Mouse (Mus musculus): ENCODE data around the gene Ing1. TPM values are rescaled to one million over a fixed set of nuclear protein-coding genes. Genes with fewer than 3 reads are reported as not detected.
"Not testable (repeated sequence)": the region's sequence is repeated elsewhere in the genome, so short reads cannot be mapped to it uniquely, and the experiment has no call there.

Ing1 gene
- polyA plus RNA-seq, 1 experiment: 45.5 TPM

DNA sequence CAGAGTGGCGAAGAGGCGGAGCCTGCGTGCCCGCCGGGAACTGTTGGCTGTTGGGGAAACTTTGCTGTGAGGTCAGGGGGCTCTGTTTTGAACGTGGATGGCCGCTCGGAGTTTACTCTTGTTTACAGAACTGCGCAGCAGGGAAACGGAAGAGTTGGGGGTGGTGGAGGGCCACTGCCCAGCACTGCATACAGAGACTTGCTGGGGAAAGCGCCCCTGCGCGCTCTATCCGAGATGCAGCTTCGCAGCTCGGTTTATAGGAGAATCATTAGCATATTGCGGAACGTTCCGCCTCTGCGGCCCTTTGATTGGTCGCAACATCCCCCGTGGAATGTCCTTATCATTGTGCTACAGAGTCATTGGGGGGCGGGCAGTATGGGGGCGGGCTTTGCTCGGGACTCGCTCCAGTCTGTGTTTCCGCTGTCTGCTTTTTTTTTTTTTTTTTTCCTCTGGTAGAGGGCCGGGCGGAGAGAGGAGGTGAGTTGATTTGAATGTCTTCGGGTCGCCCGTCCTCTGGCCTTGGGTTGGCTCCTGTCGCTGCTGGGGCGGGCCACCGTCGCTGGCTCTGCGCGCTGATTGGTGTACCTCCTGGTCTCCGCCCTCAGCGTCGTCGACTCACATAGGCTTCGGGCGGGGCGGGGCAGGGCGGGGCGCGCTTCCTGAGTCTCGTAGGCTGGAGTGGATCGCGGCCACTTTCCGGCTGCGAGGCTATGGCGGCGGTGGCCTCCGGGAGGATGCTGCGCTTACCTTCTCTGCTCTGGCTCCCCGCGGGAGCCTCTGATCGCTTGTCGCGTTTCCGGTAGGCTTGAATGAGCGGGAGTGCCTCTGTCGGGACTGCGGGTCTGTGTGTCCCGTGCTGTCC is 2.6 kb downstream of the Ing1 start:
- Histone ChIP-seq H3K27ac (ENCODE audit: insufficient read depth, low read length) (peak overlapping the region; percentile 73), H3K4me3 (ENCODE audit: insufficient read depth, low read length) (peak overlapping the region; percentile 73), H3K4me1 (ENCODE audit: control insufficient read depth, insufficient read depth, low read length) (no peaks in the 10 kb centered on the region)
- TF ChIP-seq CTCF (IDR thresholded peaks at IDR 0.05; ENCODE audit: extremely low read depth, insufficient read depth, low read length): no peak
- peak; percentile 100 for TF ChIP-seq POLR2A (IDR thresholded peaks at IDR 0.05; ENCODE audit: extremely low read depth, insufficient read depth, low read length)

DNA sequence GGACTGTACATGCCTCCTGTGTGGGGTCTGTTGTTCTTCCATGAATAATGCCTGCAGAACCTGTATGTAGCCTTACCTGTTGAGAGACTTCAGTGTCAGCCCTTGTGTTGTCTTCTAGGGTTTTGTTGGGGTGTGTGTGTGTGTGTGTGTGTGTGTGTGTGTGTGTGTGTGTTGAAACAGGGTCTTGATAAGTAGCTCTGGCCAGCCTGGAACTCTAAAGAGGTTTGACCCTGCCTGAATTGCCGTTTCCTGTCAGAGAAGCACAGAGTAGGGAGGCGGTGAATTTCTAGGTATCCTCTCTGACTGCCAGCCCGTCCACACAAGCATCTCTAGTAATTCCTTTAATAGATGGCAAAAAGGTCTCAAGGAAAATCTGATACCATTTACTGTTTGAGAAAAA is 4.1 kb downstream of the Ing1 start:
- Histone ChIP-seq H3K27ac (ENCODE audit: insufficient read depth, low read length) (no peak overlapping the region), H3K4me1 (ENCODE audit: control insufficient read depth, insufficient read depth, low read length) (no peaks in the 10 kb centered on the region), H3K4me3 (ENCODE audit: insufficient read depth, low read length) (no peak overlapping the region)
- TF ChIP-seq POLR2A (IDR thresholded peaks at IDR 0.05; ENCODE audit: extremely low read depth, insufficient read depth, low read length): no peak
- no peak for TF ChIP-seq CTCF (IDR thresholded peaks at IDR 0.05; ENCODE audit: extremely low read depth, insufficient read depth, low read length)

DNA sequence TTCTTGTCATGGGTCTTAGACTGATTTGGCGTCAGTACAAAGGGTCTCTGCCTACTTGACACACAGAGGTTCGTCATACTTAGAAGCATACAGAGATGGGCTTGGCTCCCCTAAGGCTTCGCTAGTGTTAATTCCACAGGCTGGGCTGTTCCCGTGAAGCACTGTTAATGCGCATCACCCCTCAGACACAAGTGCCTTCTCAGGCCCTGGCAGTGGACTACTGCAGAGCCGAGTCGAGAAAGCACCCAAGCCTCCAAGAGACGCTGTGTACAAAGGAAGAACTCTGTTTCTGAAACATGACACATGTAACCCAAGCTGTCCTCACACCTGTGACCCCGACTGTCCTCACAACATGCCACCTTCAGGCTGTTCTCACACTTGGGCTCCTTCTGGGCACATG is 4.8 kb downstream of the Ing1 start:
- Histone ChIP-seq H3K4me1 (ENCODE audit: control insufficient read depth, insufficient read depth, low read length) (no peaks in the 10 kb centered on the region), H3K27ac (ENCODE audit: insufficient read depth, low read length) (no peak overlapping the region), H3K4me3 (ENCODE audit: insufficient read depth, low read length) (no peak overlapping the region)
- TF ChIP-seq CTCF (IDR thresholded peaks at IDR 0.05; ENCODE audit: extremely low read depth, insufficient read depth, low read length) (no peak), POLR2A (IDR thresholded peaks at IDR 0.05; ENCODE audit: extremely low read depth, insufficient read depth, low read length) (no peak)

DNA sequence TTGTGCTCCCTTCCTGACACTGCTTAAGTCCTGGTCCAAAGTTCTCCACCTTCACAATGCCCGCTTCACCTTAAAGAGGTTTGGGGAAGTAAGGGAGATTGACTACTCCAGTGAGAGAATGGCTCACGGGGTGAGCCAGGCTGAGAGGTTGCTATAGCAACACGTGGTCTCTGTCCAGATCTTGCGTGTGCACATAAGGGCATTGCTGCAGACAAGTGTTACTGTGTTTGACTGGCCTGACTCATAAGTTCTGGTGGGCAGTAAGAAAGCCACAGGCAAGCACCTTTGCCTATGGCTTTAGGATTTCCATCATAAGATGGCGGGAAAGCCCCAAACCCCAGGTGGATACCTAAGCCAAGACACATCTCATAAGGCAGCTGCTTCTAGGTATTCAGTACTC is 8.9 kb downstream of the Ing1 start:
- Histone ChIP-seq H3K4me1 (ENCODE audit: control insufficient read depth, insufficient read depth, low read length) (no peaks in the 10 kb centered on the region), H3K4me3 (ENCODE audit: insufficient read depth, low read length) (no peak overlapping the region), H3K27ac (ENCODE audit: insufficient read depth, low read length) (no peak overlapping the region)
- TF ChIP-seq CTCF (IDR thresholded peaks at IDR 0.05; ENCODE audit: extremely low read depth, insufficient read depth, low read length) (no peak), POLR2A (IDR thresholded peaks at IDR 0.05; ENCODE audit: extremely low read depth, insufficient read depth, low read length) (no peak)

DNA sequence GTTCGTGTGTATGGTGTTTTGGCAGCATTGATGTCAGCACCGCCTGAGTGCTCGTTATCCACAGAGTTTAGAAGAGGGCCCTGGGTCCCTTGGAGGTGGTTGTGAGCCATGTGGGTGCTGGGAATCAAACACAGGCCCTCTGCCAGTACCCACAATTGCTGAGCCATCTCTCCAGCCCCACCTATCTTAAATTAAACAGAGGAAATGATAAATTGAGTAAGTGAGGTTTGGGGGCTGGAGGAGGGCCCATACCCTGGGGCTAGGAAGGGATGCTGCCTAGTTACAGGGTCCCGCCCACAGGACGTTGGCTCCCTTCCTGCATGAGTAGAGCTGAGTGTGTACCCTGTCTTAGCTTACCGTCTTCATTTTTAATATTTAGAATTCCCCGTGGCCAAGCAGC is 9.3 kb downstream of the Ing1 start:
- Histone ChIP-seq H3K27ac (ENCODE audit: insufficient read depth, low read length) (no peak overlapping the region), H3K4me3 (ENCODE audit: insufficient read depth, low read length) (no peak overlapping the region), H3K4me1 (ENCODE audit: control insufficient read depth, insufficient read depth, low read length) (no peaks in the 10 kb centered on the region)
- TF ChIP-seq CTCF (IDR thresholded peaks at IDR 0.05; ENCODE audit: extremely low read depth, insufficient read depth, low read length): no peak
- no peak for TF ChIP-seq POLR2A (IDR thresholded peaks at IDR 0.05; ENCODE audit: extremely low read depth, insufficient read depth, low read length)

DNA sequence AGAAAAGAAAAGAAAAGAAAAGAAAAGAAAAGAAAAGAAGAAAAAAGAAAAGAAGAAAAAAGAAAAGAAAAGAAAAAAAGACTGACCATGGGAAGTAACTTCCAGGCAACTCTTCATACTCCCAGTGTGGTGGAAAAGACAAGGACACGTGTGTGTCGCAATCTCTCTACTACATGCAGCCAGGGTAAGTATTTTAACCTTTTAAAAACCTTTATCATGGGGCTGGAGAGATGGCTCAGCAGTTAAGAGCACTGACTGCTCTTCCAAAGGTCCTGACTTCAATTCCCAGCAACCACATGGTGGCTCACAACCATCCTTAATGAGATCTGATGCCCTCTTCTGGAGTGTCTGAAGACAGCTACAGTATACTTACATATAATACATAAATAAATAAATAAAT is 12.8 kb downstream of the Ing1 start:
- H3K4me1 ChIP-seq (ENCODE audit: control insufficient read depth, insufficient read depth, low read length); H3K27ac ChIP-seq (ENCODE audit: insufficient read depth, low read length); H3K4me3 ChIP-seq (ENCODE audit: insufficient read depth, low read length): not testable (repeated sequence)

DNA sequence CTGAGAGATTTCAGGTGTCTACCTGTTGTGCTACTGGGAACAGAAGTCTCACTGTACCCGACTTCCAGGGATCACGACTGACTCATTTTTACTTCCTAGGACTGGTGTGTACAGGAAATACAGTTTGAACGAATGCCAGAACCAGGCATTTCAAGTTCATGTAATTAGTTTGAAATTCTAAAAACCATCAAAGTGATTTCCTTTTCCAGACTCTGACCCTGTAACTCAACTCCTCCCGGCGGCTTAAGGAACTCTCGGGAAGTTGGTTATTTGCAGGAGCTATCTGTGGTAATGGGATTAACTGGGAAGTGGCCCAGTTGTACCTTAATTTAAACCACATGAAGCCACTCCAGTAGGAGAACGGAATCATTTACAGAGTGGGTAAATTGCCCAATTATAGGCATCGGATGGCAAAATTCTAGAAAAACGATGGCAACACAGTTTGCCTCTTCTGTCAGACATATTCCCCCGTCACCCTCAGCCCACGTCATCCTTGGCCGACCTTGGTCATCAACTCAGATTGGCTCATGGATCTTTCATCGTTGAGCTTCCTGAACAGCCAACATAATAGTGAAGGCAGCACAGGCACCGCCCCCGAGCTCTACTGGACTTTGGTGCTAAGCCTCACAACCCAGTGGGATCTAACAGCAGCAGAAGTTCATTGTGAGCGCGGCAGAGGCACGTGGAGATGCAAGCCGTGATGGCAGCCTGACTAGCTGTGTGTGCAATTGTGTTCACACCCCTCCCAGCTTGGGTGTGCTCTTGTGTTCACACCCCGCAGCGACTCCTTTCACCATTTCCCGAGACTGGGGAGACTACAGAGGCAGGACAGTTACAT is 14.1 kb downstream of the Ing1 start:
- no peaks in the 10 kb centered on the region for H3K4me1 ChIP-seq (ENCODE audit: control insufficient read depth, insufficient read depth, low read length)
- TF ChIP-seq CTCF (IDR thresholded peaks at IDR 0.05; ENCODE audit: extremely low read depth, insufficient read depth, low read length) (no peak), POLR2A (IDR thresholded peaks at IDR 0.05; ENCODE audit: extremely low read depth, insufficient read depth, low read length) (no peak)
- no peak overlapping the region for H3K4me3 ChIP-seq (ENCODE audit: insufficient read depth, low read length)
- no peak overlapping the region for H3K27ac ChIP-seq (ENCODE audit: insufficient read depth, low read length)

DNA sequence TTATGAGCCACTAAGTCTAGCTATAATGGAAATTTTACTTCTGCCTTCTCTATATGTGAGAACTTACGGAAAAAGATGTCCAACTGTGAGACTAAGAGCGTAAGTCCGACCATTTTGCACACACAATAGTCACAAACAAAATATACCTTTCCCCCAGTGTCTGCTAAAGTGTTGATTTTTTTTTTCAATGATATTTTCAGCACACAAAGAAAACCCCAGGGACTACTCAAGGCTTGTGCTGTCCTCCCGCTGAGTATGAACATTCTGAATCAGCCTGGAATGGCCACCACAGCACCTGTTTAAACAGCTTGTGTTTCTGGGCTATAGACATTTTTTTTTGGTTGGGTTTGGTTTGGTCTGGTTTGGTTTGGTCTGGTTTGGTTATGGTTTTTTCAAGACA is 15.4 kb downstream of the Ing1 start:
- TF ChIP-seq POLR2A (IDR thresholded peaks at IDR 0.05; ENCODE audit: extremely low read depth, insufficient read depth, low read length) (no peak), CTCF (IDR thresholded peaks at IDR 0.05; ENCODE audit: extremely low read depth, insufficient read depth, low read length) (no peak)
- Histone ChIP-seq H3K27ac (ENCODE audit: insufficient read depth, low read length) (no peak overlapping the region), H3K4me1 (ENCODE audit: control insufficient read depth, insufficient read depth, low read length) (no peaks in the 10 kb centered on the region), H3K4me3 (ENCODE audit: insufficient read depth, low read length) (no peak overlapping the region)

DNA sequence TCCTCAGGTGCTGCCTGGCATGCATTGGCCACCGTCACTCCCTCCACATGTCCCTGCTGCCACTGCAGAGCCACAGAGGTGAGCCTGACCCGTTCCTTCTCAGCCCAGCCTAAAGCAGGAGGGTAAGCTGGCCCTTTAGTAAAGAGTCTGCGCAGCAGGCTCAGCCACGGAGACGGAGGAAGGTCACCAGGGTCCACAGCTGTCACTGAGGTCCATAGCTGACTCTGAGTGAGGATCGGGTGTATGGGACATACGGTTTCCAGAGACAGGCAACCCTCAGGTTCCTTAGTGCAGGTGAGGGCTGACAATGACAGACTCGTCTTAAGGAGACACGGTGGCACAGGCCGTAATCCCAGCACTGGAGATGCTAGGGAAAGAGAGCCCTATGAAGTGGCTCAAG is 16.6 kb downstream of the Ing1 start:
- no peaks in the 10 kb centered on the region for H3K4me1 ChIP-seq (ENCODE audit: control insufficient read depth, insufficient read depth, low read length)
- no peak for TF ChIP-seq POLR2A (IDR thresholded peaks at IDR 0.05; ENCODE audit: extremely low read depth, insufficient read depth, low read length)
- no peak for TF ChIP-seq CTCF (IDR thresholded peaks at IDR 0.05; ENCODE audit: extremely low read depth, insufficient read depth, low read length)
- H3K27ac ChIP-seq (ENCODE audit: insufficient read depth, low read length): no peak overlapping the region
- no peak overlapping the region for H3K4me3 ChIP-seq (ENCODE audit: insufficient read depth, low read length)

DNA sequence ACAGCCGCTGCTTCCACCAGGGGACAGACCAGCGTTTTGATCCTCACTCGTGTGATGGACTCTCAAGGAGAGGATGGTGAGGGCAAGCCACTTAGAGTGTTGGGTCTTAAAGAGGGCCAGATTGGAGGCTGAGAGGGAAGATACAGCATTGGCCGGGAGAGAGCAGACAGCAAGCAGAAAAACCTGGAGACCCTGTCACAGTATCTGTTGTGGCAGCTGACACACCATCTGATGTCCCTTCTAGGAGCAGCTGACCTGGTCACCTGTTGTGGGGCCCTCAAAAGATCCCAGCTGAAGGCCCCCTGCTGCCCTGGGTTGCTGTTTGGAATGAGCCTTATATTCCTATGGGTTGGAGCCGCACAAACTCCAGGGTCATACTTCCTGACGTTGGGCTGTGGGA is 17.1 kb downstream of the Ing1 start:
- Histone ChIP-seq H3K27ac (ENCODE audit: insufficient read depth, low read length) (no peak overlapping the region), H3K4me1 (ENCODE audit: control insufficient read depth, insufficient read depth, low read length) (no peaks in the 10 kb centered on the region), H3K4me3 (ENCODE audit: insufficient read depth, low read length) (no peak overlapping the region)
- TF ChIP-seq POLR2A (IDR thresholded peaks at IDR 0.05; ENCODE audit: extremely low read depth, insufficient read depth, low read length) (no peak), CTCF (IDR thresholded peaks at IDR 0.05; ENCODE audit: extremely low read depth, insufficient read depth, low read length) (no peak)
